Mouse (Mus musculus) neural tube, embryonic 13.5 days (tissue): ENCODE measurements around the gene Msl1. TPM values are rescaled to one million over a fixed set of nuclear protein-coding genes. Genes with fewer than 3 reads are reported as not detected.

Source experiments
- ATAC-seq: fragments of 200-750 bp; cut with Nextera tagmentation; 2 replicates; pipeline ENCODE4 v1.8.0; 2017; ENCODE audit warnings: low read depth, mild to moderate bottlenecking, moderate TSS enrichment, moderate library complexity
- H3K27ac ChIP-seq: fragments of 300-500 bp; sonication (generic); replicated peaks from 2 replicates; pipeline ENCODE4 v1.5.1; 2015; ENCODE audit warnings: moderate library complexity, mild to moderate bottlenecking, inconsistent platforms
- H3K27me3 ChIP-seq: fragments of 300-500 bp; sonication (generic); 2 replicates; pipeline ENCODE4 v1.6.1; 2015; ENCODE audit warnings: mild to moderate bottlenecking, inconsistent platforms
- H3K36me3 ChIP-seq: fragments of 300-500 bp; sonication (generic); 2 replicates; pipeline ENCODE4 v1.6.1; 2015; ENCODE audit warnings: mild to moderate bottlenecking, inconsistent platforms
- H3K4me1 ChIP-seq: fragments of 300-500 bp; sonication (generic); replicated peaks from 2 replicates; pipeline ENCODE4 v1.6.1; 2015; ENCODE audit warnings: inconsistent platforms
- H3K4me2 ChIP-seq: fragments of 300-500 bp; sonication (generic); 2 replicates; pipeline ENCODE4 v1.6.1; 2015; ENCODE audit warnings: inconsistent platforms, mild to moderate bottlenecking, moderate library complexity
- H3K4me3 ChIP-seq: fragments of 300-500 bp; sonication (generic); 2 replicates; pipeline ENCODE4 v1.5.1; 2015; ENCODE audit warnings: mild to moderate bottlenecking, inconsistent platforms
- H3K9ac ChIP-seq: fragments of 300-500 bp; sonication (generic); 2 replicates; pipeline ENCODE4 v1.6.1; 2015; ENCODE audit warnings: moderate library complexity, mild to moderate bottlenecking, inconsistent platforms
- H3K9me3 ChIP-seq: fragments of 300-500 bp; sonication (generic); 2 replicates; pipeline ENCODE4 v1.6.1; 2016; ENCODE audit warnings: inconsistent platforms
- WGBS: fragments of 180-500 bp; shearing (Covaris S2); methylation state at CpG from one replicate; pipeline ENCODE4 v1.1.7; 2015; 5-methylcytosine and 5-hydroxymethylcytosine counted together
- polyA plus RNA-seq: library from polyadenylated mRNA; unstranded; fragments of >200 nt; fragmentation: Nextera tagmentation; extraction: Ambion mirVana; gene quantifications from 2 replicates; pipeline ENCODE4 v1.2.1, GENCODE M21; 2015

The Msl1 gene
- polyA plus RNA-seq, 1 experiment from 2014 or later, result 33.2 TPM

DNA sequence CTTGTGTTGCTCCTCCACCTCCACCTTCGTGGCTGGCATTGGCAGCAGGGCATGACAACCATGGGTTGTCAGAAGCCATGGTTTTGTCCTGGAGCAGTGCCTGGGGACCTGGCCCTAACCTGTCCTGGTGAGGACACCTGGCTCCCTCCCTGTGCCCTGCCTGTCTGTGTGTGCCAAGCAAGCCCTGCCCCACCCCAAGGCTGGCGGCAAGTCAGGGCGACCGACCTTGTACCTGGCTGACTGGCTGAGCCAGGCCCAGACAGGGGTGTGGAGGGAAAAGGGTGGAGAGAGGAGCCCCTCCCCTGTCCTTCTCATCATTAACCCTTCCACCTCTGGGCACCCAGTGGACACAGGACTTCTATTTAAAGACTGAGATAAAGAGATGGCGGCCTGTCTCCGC is 44.1 kb downstream of the Msl1 start:
- peaks cover 5% of the 10 kb centered on the region for H3K36me3 ChIP-seq
- H3K9ac ChIP-seq, result no peak overlapping the region
- peaks cover 12% of the 10 kb centered on the region; the same call in 1 of the 2 replicates for H3K27me3 ChIP-seq
- ATAC-seq, result no peak
- no peaks in the 10 kb centered on the region for H3K9me3 ChIP-seq
- no peak overlapping the region for H3K4me3 ChIP-seq
- H3K4me1 ChIP-seq, result peaks cover 28% of the 10 kb centered on the region
- no peak overlapping the region for H3K27ac ChIP-seq
- WGBS, result 44% methylated on average over 6 of the region's 6 CpGs
- H3K4me2 ChIP-seq, result no peak overlapping the region

DNA sequence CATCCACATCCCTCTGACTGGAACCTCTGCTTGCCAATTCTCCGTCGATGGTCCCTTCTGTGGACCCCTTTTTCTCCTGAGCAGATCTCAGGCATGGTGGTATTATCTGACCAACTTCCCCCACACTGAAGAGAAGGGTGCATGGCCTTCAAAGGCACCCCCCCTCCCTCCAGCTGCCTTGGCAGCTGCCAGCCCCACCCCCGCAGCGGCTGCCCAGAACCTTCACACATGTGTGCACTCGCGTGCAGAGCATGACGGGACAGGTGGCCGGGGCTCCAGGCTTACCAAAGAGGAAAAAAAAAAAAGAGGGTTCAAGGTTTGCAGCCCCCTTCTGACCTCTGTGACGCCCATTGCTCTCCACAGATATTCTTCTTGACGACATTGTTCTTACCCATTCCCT is 44.6 kb downstream of the Msl1 start:
- Histone ChIP-seq H3K36me3 (no peaks in the 10 kb centered on the region; the same call in 1 of the 2 replicates), H3K27me3 (peaks cover 12% of the 10 kb centered on the region; the same call in 1 of the 2 replicates), H3K9me3 (no peaks in the 10 kb centered on the region), H3K9ac (no peak overlapping the region), H3K4me1 (peaks cover 25% of the 10 kb centered on the region), H3K27ac (no peak overlapping the region), H3K4me3 (no peak overlapping the region), H3K4me2 (no peak overlapping the region)
- 57% methylated on average over 10 of the region's 10 CpGs for WGBS
- no peak for ATAC-seq

- Histone ChIP-seq H3K4me3 (no peak overlapping the region), H3K36me3 (no peaks in the 10 kb centered on the region), H3K4me2 (no peak overlapping the region), H3K4me1 (peaks cover 22% of the 10 kb centered on the region), H3K27me3 (no peaks in the 10 kb centered on the region), H3K9me3 (no peaks in the 10 kb centered on the region), H3K9ac (no peak overlapping the region), H3K27ac (no peak overlapping the region)
- ATAC-seq, result no peak
- 64% methylated on average over 13 of the region's 13 CpGs for WGBS
Observed at GRCm38 (mm10) chr11:98846016-98846415, 50.7 kb downstream of the Msl1 start.

DNA sequence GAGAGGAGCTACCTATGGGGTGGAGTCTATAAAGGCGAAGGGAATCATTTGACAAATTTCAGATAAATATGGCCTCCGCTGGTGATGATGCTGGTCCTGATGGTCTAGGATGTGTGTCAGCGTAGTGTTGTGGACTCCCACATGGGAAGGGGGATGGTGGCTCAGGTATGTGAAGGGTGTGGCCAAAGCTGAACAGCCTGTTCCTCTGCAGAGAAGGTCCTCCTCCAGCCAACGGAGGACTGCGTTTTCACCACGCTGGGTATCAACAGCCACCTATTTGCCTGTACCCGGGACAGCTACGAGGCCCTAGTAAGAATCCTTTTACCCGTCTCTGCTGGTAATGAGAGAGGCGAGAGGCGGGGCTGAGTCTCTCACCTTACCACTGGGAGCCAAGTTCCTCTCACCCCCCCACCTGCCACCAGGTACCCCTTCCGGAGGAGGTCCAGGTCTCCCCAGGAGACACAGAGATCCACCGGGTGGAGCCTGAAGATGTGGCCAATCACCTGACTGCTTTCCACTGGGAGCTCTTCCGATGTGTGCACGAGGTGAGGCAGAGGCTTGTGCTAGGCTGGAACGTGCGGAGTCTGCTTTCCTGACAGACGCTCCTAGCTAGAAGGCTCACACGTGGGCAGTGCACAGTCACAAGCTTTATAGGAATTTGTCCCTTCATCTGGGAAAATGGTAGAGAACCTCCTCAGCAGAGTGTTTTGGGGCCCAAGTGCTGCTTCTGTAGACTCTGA is 51.7 kb downstream of the Msl1 start:
- WGBS, result 71% methylated on average over 19 of the region's 19 CpGs
- Histone ChIP-seq H3K36me3 (0 out of 2 replicates have a peak, but pooled peaks cover 2% of the 10 kb centered on the region), H3K27ac (no peak overlapping the region), H3K9ac (no peak overlapping the region), H3K4me3 (no peak overlapping the region), H3K27me3 (no peaks in the 10 kb centered on the region), H3K4me1 (peaks cover 25% of the 10 kb centered on the region), H3K4me2 (no peak overlapping the region), H3K9me3 (no peaks in the 10 kb centered on the region)
- ATAC-seq, result no peak

GRCm38 (mm10) chr11:98849196-98849894 is 54.0 kb downstream of the Msl1 start:
- Histone ChIP-seq H3K9me3 (no peaks in the 10 kb centered on the region), H3K9ac (0 out of 2 replicates have a peak overlapping the region, but pooled peaks have one; percentile 34), H3K27me3 (no peaks in the 10 kb centered on the region), H3K36me3 (0 out of 2 replicates have a peak, but pooled peaks cover 2% of the 10 kb centered on the region), H3K4me1 (peaks cover 29% of the 10 kb centered on the region), H3K4me2 (peak overlapping the region; percentile 48), H3K27ac (no peak overlapping the region), H3K4me3 (no peak overlapping the region)
- ATAC-seq, result peak; percentile 36; the same call in 1 of the 2 replicates
- WGBS, result 7% methylated on average over 19 of the region's 19 CpGs

- Histone ChIP-seq H3K4me1 (peaks cover 29% of the 10 kb centered on the region), H3K27ac (peak overlapping the region; percentile 49), H3K9me3 (no peaks in the 10 kb centered on the region), H3K4me2 (peak overlapping the region; percentile 48), H3K4me3 (peak overlapping the region; percentile 24), H3K27me3 (no peaks in the 10 kb centered on the region), H3K9ac (peak overlapping the region; percentile 35), H3K36me3 (0 out of 2 replicates have a peak, but pooled peaks cover 2% of the 10 kb centered on the region)
- WGBS, result 54% methylated on average over 26 of the region's 26 CpGs
- ATAC-seq, result peak; percentile 73
Observed at GRCm38 (mm10) chr11:98850100-98851093, 55.1 kb downstream of the Msl1 start.

- H3K4me3 ChIP-seq, result no peak overlapping the region
- whole genome bisulfite sequencing, result 91% methylated on average over 8 of the region's 8 CpGs
- peaks cover 26% of the 10 kb centered on the region for H3K4me1 ChIP-seq
- no peaks in the 10 kb centered on the region for H3K27me3 ChIP-seq
- H3K9ac ChIP-seq, result no peak overlapping the region
- H3K36me3 ChIP-seq, result 0 out of 2 replicates have a peak, but pooled peaks cover 2% of the 10 kb centered on the region
- no peak overlapping the region for H3K4me2 ChIP-seq
- ATAC-seq, result no peak
- H3K27ac ChIP-seq, result no peak overlapping the region
- no peaks in the 10 kb centered on the region for H3K9me3 ChIP-seq
Observed at GRCm38 (mm10) chr11:98854116-98854515, 58.8 kb downstream of the Msl1 start.

- Histone ChIP-seq H3K4me3 (no peak overlapping the region), H3K27me3 (no peaks in the 10 kb centered on the region), H3K9me3 (no peaks in the 10 kb centered on the region), H3K36me3 (0 out of 2 replicates have a peak, but pooled peaks cover 2% of the 10 kb centered on the region), H3K27ac (no peak overlapping the region), H3K4me1 (peaks cover 21% of the 10 kb centered on the region), H3K9ac (no peak overlapping the region), H3K4me2 (no peak overlapping the region)
- 88% methylated on average over 2 of the region's 2 CpGs for WGBS
- ATAC-seq, result no peak
Observed at GRCm38 (mm10) chr11:98854659-98855058, 59.3 kb downstream of the Msl1 start.

Other genes starting within 250 kb of the Msl1 start
- gene Ikzf3, start 249.5 kb upstream of the Msl1 start, polyA plus RNA-seq, result 0.31 TPM in 1 of 2 replicates, not detected in the other
- 0.23 TPM in 1 of 2 replicates, not detected in the other for gene Zpbp2, start 244.4 kb upstream of the Msl1 start, polyA plus RNA-seq
- 78.0 and 81.0 TPM in 2 replicates for gene Ormdl3, start 208.1 kb upstream of the Msl1 start, polyA plus RNA-seq
- gene Lrrc3c, start 197.2 kb upstream of the Msl1 start, polyA plus RNA-seq, result not detected in 2 replicates
- gene Gm12355, start 169.9 kb upstream of the Msl1 start, polyA plus RNA-seq, result 0.89 and 1.1 TPM in 2 replicates
- not detected in 2 replicates for gene Gsdma3, start 169.2 kb upstream of the Msl1 start, polyA plus RNA-seq
- gene Gsdma2, start 148.8 kb upstream of the Msl1 start, polyA plus RNA-seq, result 0.24 TPM in 1 of 2 replicates, not detected in the other
- not detected in 2 replicates for gene Gsdma, start 131.2 kb upstream of the Msl1 start, polyA plus RNA-seq
- gene Psmd3, start 113.0 kb upstream of the Msl1 start, polyA plus RNA-seq, result 177 and 181 TPM in 2 replicates
- gene Csf3, start 94.3 kb upstream of the Msl1 start, polyA plus RNA-seq, result not detected in 2 replicates
- 62.3 and 69.1 TPM in 2 replicates for gene Med24, start 66.1 kb upstream of the Msl1 start, polyA plus RNA-seq
- 89.5 and 94.4 TPM in 2 replicates for gene Thra, start 54.9 kb upstream of the Msl1 start, polyA plus RNA-seq
- gene Nr1d1, start 20.2 kb upstream of the Msl1 start, polyA plus RNA-seq, result 3.4 and 3.6 TPM in 2 replicates
- gene Casc3, start 9.4 kb downstream of the Msl1 start, polyA plus RNA-seq, result 55.1 and 57.7 TPM in 2 replicates
- gene Rapgefl1, start 41.3 kb downstream of the Msl1 start, polyA plus RNA-seq, result 5.6 and 6.7 TPM in 2 replicates
- 4.3 and 4.6 TPM in 2 replicates for gene Wipf2, start 68.1 kb downstream of the Msl1 start, polyA plus RNA-seq
- gene Cdc6, start 112.3 kb downstream of the Msl1 start, polyA plus RNA-seq, result 4.2 and 4.7 TPM in 2 replicates
- gene Rara, start 132.3 kb downstream of the Msl1 start, polyA plus RNA-seq, result 24.0 and 26.7 TPM in 2 replicates
- gene Gjd3, start 187.5 kb downstream of the Msl1 start, polyA plus RNA-seq, result 1.4 and 1.5 TPM in 2 replicates
- gene Top2a, start 228.7 kb downstream of the Msl1 start, polyA plus RNA-seq, result 45.5 and 60.7 TPM in 2 replicates
- gene Igfbp4, start 245.7 kb downstream of the Msl1 start, polyA plus RNA-seq, result 189 and 233 TPM in 2 replicates